Mouse (Mus musculus) stomach, embryonic 15.5 days (tissue): ENCODE measurements around the gene Jph3. TPM values are rescaled to one million over a fixed set of nuclear protein-coding genes. Genes with fewer than 3 reads are reported as not detected.

Experiments used
- ATAC-seq: fragments of 200-750 bp; cut with Nextera tagmentation; 2 replicates; pipeline ENCODE4 v1.8.0; 2017; ENCODE audit warnings: low read depth, moderate number of reproducible peaks, moderate TSS enrichment; ENCODE audit not compliant: insufficient read depth, low FRiP score
- H3K27ac ChIP-seq: fragments of 300-500 bp; sonication (generic); 2 replicates; pipeline ENCODE4 v1.5.1; 2015; ENCODE audit warnings: mild to moderate bottlenecking, inconsistent platforms
- H3K27me3 ChIP-seq: fragments of 300-500 bp; sonication (generic); replicated peaks from 2 replicates; pipeline ENCODE4 v1.6.1; 2015; ENCODE audit warnings: inconsistent platforms
- H3K36me3 ChIP-seq: fragments of 300-500 bp; sonication (generic); 2 replicates; pipeline ENCODE4 v1.6.1; 2015; ENCODE audit warnings: inconsistent platforms
- H3K4me1 ChIP-seq: fragments of 300-500 bp; sonication (generic); 2 replicates; pipeline ENCODE4 v1.6.1; 2015; ENCODE audit warnings: inconsistent platforms
- H3K4me2 ChIP-seq: fragments of 300-500 bp; sonication (generic); 2 replicates; pipeline ENCODE4 v1.6.1; 2015; ENCODE audit warnings: mild to moderate bottlenecking, inconsistent platforms
- H3K4me3 ChIP-seq: fragments of 300-500 bp; sonication (generic); replicated peaks from 2 replicates; pipeline ENCODE4 v1.5.1; 2015; ENCODE audit warnings: inconsistent platforms
- H3K9ac ChIP-seq: fragments of 300-500 bp; sonication (generic); 2 replicates; pipeline ENCODE4 v1.6.1; 2015; ENCODE audit warnings: inconsistent platforms
- H3K9me3 ChIP-seq: fragments of 300-500 bp; sonication (generic); 2 replicates; pipeline ENCODE4 v1.6.1; 2016; ENCODE audit warnings: inconsistent platforms
- WGBS: fragments of 180-500 bp; shearing (Covaris S2); methylation state at CpG from one replicate; pipeline ENCODE4 v1.1.7; 2015; 5-methylcytosine and 5-hydroxymethylcytosine counted together
- polyA plus RNA-seq: library from polyadenylated mRNA; unstranded; fragments of >200 nt; fragmentation: Nextera tagmentation; extraction: Ambion mirVana; gene quantifications from 2 replicates; pipeline ENCODE4 v1.2.1, GENCODE M21; 2015

Jph3 gene
- polyA plus RNA-seq, 1 experiment from 2014 or later = 4.6 TPM

GRCm38 (mm10) chr8:121762999-121763699 is 33.7 kb downstream of the Jph3 start:
- H3K36me3 ChIP-seq = no peaks in the 10 kb centered on the region
- ATAC-seq = no peak
- H3K27ac ChIP-seq = no peak overlapping the region
- no peak overlapping the region for H3K4me3 ChIP-seq
- H3K4me2 ChIP-seq = no peak overlapping the region
- no peak overlapping the region for H3K9ac ChIP-seq
- WGBS = 46% methylated on average over 7 of the region's 7 CpGs
- H3K27me3 ChIP-seq = no peaks in the 10 kb centered on the region
- H3K9me3 ChIP-seq = no peaks in the 10 kb centered on the region
- H3K4me1 ChIP-seq = no peaks in the 10 kb centered on the region

- Histone ChIP-seq H3K4me3 (no peak overlapping the region), H3K9ac (no peak overlapping the region), H3K9me3 (no peaks in the 10 kb centered on the region), H3K27ac (no peak overlapping the region), H3K4me1 (no peaks in the 10 kb centered on the region), H3K4me2 (no peak overlapping the region), H3K27me3 (no peaks in the 10 kb centered on the region), H3K36me3 (no peaks in the 10 kb centered on the region)
- ATAC-seq = no peak
- 70% methylated on average over 9 of the region's 9 CpGs for WGBS
These were observed 34.2 kb downstream of the Jph3 start for GRCm38 (mm10) chr8:121763700-121764013.

DNA sequence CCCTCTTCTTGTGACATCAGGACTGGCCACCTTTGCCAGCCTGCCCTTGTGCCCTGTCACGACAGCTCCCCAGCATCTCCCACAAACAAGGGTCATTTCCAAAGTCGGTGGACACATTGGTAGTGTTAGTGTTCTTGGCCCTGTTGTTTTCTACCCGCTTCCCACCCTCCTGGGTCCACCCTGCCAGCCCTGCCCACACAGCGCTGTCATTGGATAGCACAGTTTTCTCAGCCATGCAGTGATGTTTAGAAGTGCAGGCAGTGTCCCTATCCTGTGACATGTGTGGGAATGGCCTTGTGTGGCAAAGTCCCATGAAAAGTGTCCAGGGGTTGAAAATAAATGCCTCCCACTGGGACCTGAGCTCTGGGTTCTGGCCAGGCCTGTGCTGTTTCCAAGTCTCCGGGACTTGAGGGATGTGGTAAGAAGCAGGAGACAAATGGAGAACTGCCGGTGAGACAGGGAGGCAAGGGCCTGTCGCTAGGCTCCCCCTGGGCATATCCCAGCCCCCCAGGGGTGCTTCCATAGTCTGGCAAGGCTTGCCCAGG is 36.2 kb downstream of the Jph3 start:
- no peak for ATAC-seq
- H3K9ac ChIP-seq = no peak overlapping the region
- no peak overlapping the region for H3K4me2 ChIP-seq
- H3K9me3 ChIP-seq = no peaks in the 10 kb centered on the region
- H3K36me3 ChIP-seq = no peaks in the 10 kb centered on the region
- no peaks in the 10 kb centered on the region for H3K4me1 ChIP-seq
- no peaks in the 10 kb centered on the region for H3K27me3 ChIP-seq
- WGBS = 70% methylated on average over 7 of the region's 7 CpGs
- no peak overlapping the region for H3K4me3 ChIP-seq
- H3K27ac ChIP-seq = no peak overlapping the region

DNA sequence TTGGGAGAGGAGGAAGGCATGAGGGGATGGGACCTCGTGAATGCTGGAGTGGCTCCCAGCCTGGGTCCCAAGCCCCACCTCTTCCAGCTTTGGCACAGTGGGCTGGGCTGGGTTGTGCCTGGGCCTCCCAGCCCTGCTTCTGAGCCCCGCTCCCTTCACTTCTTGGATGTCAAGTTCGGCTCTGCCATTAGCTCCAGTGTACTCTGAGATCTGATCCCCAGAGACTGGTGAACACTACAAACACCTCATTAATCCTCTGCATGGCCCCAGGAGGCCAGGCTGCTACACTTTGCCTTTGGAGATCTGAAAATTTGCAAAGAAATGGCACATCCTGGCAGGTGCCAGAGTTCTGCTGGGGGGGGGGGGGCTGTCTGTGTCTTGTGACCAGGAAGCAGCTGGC is 39.7 kb downstream of the Jph3 start:
- H3K4me1 ChIP-seq = no peaks in the 10 kb centered on the region
- no peak for ATAC-seq
- 59% methylated on average over 3 of the region's 3 CpGs for WGBS
- no peak overlapping the region for H3K27ac ChIP-seq
- H3K9me3 ChIP-seq = no peaks in the 10 kb centered on the region
- no peak overlapping the region for H3K9ac ChIP-seq
- H3K4me3 ChIP-seq = no peak overlapping the region
- H3K36me3 ChIP-seq = no peaks in the 10 kb centered on the region
- no peak overlapping the region for H3K4me2 ChIP-seq
- no peaks in the 10 kb centered on the region for H3K27me3 ChIP-seq

DNA sequence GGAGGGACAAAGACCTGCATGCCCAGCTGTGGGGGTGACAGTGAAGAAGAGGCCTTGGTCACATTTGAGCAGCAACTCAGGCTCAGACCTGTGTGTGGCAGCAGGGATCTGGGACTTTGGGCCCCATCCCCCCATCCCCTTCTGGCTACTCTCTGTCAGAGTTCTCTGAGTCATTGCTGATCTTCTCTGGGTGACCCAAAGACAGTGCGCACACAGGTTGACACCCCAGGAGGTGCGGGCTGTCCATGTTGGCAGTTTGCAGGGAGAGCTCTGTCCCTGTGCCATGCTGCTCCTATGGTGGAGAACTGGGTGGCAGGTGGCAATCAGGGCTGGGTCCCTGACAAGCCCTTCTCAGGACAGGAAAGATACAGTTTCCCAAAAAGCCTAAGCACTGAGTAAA is 40.2 kb downstream of the Jph3 start:
- Histone ChIP-seq H3K4me1 (no peaks in the 10 kb centered on the region), H3K4me2 (no peak overlapping the region), H3K9ac (no peak overlapping the region), H3K9me3 (no peaks in the 10 kb centered on the region), H3K4me3 (no peak overlapping the region), H3K27me3 (no peaks in the 10 kb centered on the region), H3K36me3 (no peaks in the 10 kb centered on the region), H3K27ac (no peak overlapping the region)
- WGBS = 86% methylated on average over 2 of the region's 2 CpGs
- no peak for ATAC-seq

DNA sequence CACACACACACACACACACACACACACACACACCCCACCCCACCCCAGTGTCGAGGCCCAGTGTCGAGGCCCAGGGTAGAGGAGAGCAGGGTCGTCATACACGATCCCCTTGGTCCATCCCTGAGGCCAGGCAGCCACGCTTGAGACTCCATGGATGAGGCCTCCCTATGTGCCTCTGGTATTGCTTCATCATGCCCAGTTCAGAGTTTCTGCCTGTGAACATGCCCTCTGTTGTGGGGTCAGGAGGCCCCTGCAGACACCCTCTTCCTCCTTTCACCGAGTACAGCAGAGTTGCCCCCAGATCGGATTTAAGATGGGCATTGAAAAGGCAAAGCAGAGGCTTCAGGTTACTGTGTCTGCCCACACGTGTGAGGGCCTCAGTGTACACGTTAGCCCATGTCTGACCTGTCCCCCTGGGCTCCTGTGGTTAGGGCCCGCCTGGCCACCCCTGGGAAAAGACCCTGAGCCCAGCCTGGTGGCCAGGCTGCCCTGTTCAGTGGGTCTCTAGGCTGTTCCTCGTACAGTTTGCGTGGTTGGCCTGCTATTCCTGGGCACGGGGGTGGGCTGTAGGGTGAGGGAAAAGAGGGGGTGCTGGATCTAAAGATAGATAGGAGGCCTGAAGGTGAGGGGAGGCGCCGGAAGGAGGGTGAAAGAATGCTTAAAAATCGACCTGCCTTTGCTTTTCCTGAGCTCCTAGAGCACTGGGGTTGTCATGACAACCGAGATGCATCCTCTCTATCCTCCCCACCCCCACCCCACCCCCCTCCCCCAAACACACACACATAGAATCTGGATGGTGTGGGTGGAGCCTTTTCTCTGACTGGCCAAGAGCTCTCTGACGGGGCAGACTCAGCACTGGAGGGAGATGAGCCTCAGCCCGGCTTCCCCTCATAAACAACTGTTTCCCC is 41.7 kb downstream of the Jph3 start:
- 35% methylated on average over 19 of the region's 19 CpGs for WGBS

DNA sequence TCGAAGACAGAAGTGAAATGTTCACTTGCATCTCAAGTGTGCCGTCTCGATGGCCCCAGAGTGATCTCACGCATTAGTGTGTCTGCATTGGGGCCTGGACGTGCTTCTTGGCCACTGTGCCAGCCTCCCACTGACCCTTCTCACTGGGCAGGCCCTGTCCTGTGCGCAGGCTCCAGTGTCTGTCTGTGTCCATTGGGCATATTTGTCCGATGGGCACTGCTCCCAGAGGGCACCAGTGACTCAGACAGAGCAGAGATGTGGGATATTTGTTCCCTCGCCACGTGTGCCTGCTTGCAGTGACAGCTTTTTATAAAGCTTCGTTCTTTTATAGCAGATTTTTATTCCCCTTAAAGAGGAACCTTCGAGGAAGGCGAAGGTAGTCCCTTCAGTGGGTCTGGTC is 44.5 kb downstream of the Jph3 start:
- Histone ChIP-seq H3K9me3 (no peaks in the 10 kb centered on the region), H3K27ac (no peak overlapping the region), H3K4me1 (no peaks in the 10 kb centered on the region), H3K4me3 (no peak overlapping the region), H3K9ac (no peak overlapping the region), H3K27me3 (no peaks in the 10 kb centered on the region), H3K4me2 (no peak overlapping the region), H3K36me3 (no peaks in the 10 kb centered on the region)
- 87% methylated on average over 12 of the region's 12 CpGs for WGBS
- ATAC-seq = no peak

More for the DNA sequence above, 41.7 kb downstream of the Jph3 start:
- H3K27ac ChIP-seq = no peak overlapping the region
- H3K9ac ChIP-seq = no peak overlapping the region
- no peaks in the 10 kb centered on the region for H3K27me3 ChIP-seq
- no peaks in the 10 kb centered on the region for H3K36me3 ChIP-seq
- no peak for ATAC-seq
- no peaks in the 10 kb centered on the region for H3K9me3 ChIP-seq
- H3K4me3 ChIP-seq = no peak overlapping the region
- no peaks in the 10 kb centered on the region for H3K4me1 ChIP-seq
- H3K4me2 ChIP-seq = no peak overlapping the region

- Histone ChIP-seq H3K27me3 (no peaks in the 10 kb centered on the region), H3K4me2 (no peak overlapping the region), H3K4me3 (no peak overlapping the region), H3K36me3 (no peaks in the 10 kb centered on the region), H3K27ac (no peak overlapping the region), H3K4me1 (no peaks in the 10 kb centered on the region), H3K9ac (no peak overlapping the region), H3K9me3 (no peaks in the 10 kb centered on the region)
- ATAC-seq = 0 out of 2 replicates have a peak, but pooled peaks have one; percentile 25
- 53% methylated on average over 5 of the region's 5 CpGs for WGBS
These were observed 53.1 kb downstream of the Jph3 start for GRCm38 (mm10) chr8:121782493-121782892.

- Histone ChIP-seq H3K4me2 (no peak overlapping the region), H3K36me3 (no peaks in the 10 kb centered on the region), H3K27ac (no peak overlapping the region), H3K4me1 (no peaks in the 10 kb centered on the region; the same call in 1 of the 2 replicates), H3K4me3 (no peak overlapping the region), H3K27me3 (no peaks in the 10 kb centered on the region), H3K9me3 (no peaks in the 10 kb centered on the region), H3K9ac (no peak overlapping the region)
- WGBS = 40% methylated on average over 10 of the region's 10 CpGs
- no peak for ATAC-seq
These were observed 57.1 kb downstream of the Jph3 start for GRCm38 (mm10) chr8:121786542-121786941.

DNA sequence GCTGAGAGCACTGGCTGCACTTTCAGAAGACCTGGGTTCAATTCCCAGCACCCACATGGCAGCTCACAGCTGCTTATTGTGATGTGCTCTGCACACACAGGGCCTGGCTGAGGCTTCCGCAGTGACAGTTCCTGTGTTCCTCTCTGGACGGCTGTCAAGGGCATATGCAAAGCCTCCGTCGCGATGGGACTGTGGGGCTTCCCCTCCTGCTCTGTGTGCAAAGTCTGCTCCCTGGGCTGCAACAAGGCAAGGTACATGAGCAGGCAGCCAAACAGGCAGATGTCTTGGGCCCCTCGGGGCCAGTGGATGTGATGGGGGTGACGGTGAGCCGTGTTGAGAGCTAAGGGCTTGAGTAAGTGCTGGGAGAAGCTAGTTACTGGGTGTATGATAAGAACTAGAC is 59.4 kb downstream of the Jph3 start:
- H3K9me3 ChIP-seq = no peaks in the 10 kb centered on the region
- no peaks in the 10 kb centered on the region for H3K36me3 ChIP-seq
- H3K4me2 ChIP-seq = no peak overlapping the region
- H3K4me3 ChIP-seq = no peak overlapping the region
- 82% methylated on average over 8 of the region's 8 CpGs for WGBS
- no peak overlapping the region for H3K9ac ChIP-seq
- H3K27me3 ChIP-seq = no peaks in the 10 kb centered on the region
- no peak for ATAC-seq
- no peaks in the 10 kb centered on the region; the same call in 1 of the 2 replicates for H3K4me1 ChIP-seq
- H3K27ac ChIP-seq = no peak overlapping the region

- Histone ChIP-seq H3K9ac (no peak overlapping the region), H3K36me3 (peaks cover 14% of the 10 kb centered on the region), H3K9me3 (no peaks in the 10 kb centered on the region), H3K4me1 (no peaks in the 10 kb centered on the region; the same call in 1 of the 2 replicates), H3K4me2 (no peak overlapping the region), H3K4me3 (no peak overlapping the region), H3K27me3 (no peaks in the 10 kb centered on the region), H3K27ac (no peak overlapping the region)
- WGBS = 66% methylated on average over 7 of the region's 7 CpGs
- ATAC-seq = no peak
These were observed 62.7 kb downstream of the Jph3 start for GRCm38 (mm10) chr8:121792159-121792558.

- Histone ChIP-seq H3K4me3 (no peak overlapping the region), H3K4me1 (no peaks in the 10 kb centered on the region; the same call in 1 of the 2 replicates), H3K27me3 (no peaks in the 10 kb centered on the region), H3K4me2 (no peak overlapping the region), H3K27ac (no peak overlapping the region), H3K9me3 (no peaks in the 10 kb centered on the region), H3K9ac (no peak overlapping the region), H3K36me3 (peaks cover 17% of the 10 kb centered on the region)
- ATAC-seq = no peak
- 60% methylated on average over 4 of the region's 4 CpGs for WGBS
These were observed 63.2 kb downstream of the Jph3 start for GRCm38 (mm10) chr8:121792627-121793026.
